ENCODE assay signal across 12 mouse cellular contexts in the genomic region with DNA sequence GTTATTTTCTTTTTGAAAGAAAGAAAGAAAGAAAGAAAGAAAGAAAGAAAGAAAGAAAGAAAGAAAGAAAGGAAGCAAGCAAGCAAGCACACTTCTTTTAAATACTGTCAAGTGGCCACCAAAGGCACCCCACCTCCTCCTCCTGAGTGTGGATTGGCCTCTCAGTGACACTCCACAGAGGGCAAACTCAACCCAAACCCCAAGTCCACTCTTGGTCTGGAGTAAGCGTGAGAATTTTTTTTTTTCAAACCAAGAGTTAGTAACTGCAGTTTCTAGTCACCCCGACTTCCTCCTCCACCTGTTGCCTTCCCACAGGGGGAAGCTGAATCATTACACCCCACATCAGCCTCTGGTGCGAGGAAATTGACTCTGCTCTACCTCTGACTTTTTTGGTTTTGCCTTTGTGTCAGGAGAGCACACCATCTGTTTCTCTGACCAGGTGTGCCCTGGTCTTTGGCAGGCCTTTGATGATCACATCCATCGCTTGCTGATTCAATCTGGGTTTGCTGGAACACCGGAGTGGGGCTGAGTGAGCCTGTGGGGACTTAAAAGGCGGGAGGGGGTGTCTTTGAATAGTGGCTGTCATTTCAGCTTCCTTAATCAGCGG.
DNase-seq lines count a peak whose midpoint lies in the region; ATAC-seq and TF ChIP-seq lines count a peak whose summit lies in the region.
"Had no signal": no experiment of that assay in that cellular context is flagged by ENCODE, and none has a peak within 500 bp of the region (broad histone marks: within the 10 kb centered on the region; RNA-seq: fewer than 3 reads in every experiment).

No protein-coding gene starts in this region.

- intact Hi-C loops in heart, postnatal 14 days (cut with DNase I), result no loop called here

- no peak overlapping the region for H3K4me3 ChIP-seq in heart, embryonic 13.5 days
- H3K4me3 ChIP-seq in spleen, adult 2 months (ENCODE audit: extremely low read depth, insufficient read depth, insufficient read length), result no peak overlapping the region
- no peak overlapping the region for H3K4me3 ChIP-seq in lung, embryonic 16.5 days (ENCODE audit: low read length)
- H3K4me3 ChIP-seq: embryonic facial prominence, embryonic 10.5 days had no signal

- H3K27me3 ChIP-seq in heart, embryonic 13.5 days (replicated peaks), result no peaks in the 10 kb centered on the region
- no peaks in the 10 kb centered on the region for H3K27me3 ChIP-seq in spleen, adult 2 months (ENCODE audit: control insufficient read depth, insufficient read depth, low read length)
- no peaks in the 10 kb centered on the region for H3K27me3 ChIP-seq in lung, embryonic 16.5 days (ENCODE audit: control insufficient read depth, insufficient read depth, low read depth, low read length)

- H3K4me2 ChIP-seq in heart, embryonic 13.5 days, result peak overlapping the region; percentile 47; the same call in 1 of the 2 replicates
- 0 out of 2 replicates have a peak overlapping the region, but pooled peaks have one; percentile 6 for H3K4me2 ChIP-seq in lung, embryonic 16.5 days (ENCODE audit: low read depth, low read length)

- peak overlapping the region; percentile 58; the same call in 1 of the 2 replicates for H3K27ac ChIP-seq in heart, embryonic 13.5 days (replicated peaks)
- H3K27ac ChIP-seq in spleen, adult 2 months (ENCODE audit: insufficient read depth, low read length), result peak overlapping the region; percentile 22; the same call in 1 of the 2 replicates
- peak overlapping the region; percentile 40 for H3K27ac ChIP-seq in lung, embryonic 16.5 days (ENCODE audit: low read length)
- H3K27ac ChIP-seq: embryonic facial prominence, embryonic 10.5 days had no signal

- H3K36me3 ChIP-seq in heart, embryonic 13.5 days, result peaks cover 8% of the 10 kb centered on the region; the same call in 1 of the 2 replicates
- no peaks in the 10 kb centered on the region for H3K36me3 ChIP-seq in spleen, adult 2 months (ENCODE audit: control insufficient read depth, insufficient read depth, low read length)
- H3K36me3 ChIP-seq in lung, embryonic 16.5 days (ENCODE audit: control insufficient read depth, insufficient read depth, low read length), result peaks cover 4% of the 10 kb centered on the region; the same call in 1 of the 2 replicates

- H3K9ac ChIP-seq in heart, embryonic 13.5 days, result no peak overlapping the region
- 0 out of 2 replicates have a peak overlapping the region, but pooled peaks have one; percentile 30 for H3K9ac ChIP-seq in lung, embryonic 16.5 days (ENCODE audit: low read length)

- WGBS in heart, embryonic 13.5 days, result 59% methylated on average over 7 of the region's 7 CpGs
- WGBS in spleen, adult 2 months, result 38% methylated on average over 7 of the region's 7 CpGs
- 52% methylated on average over 7 of the region's 7 CpGs for WGBS in lung, embryonic 16.5 days

- peaks cover 49% of the 10 kb centered on the region for H3K4me1 ChIP-seq in heart, embryonic 13.5 days
- no peaks in the 10 kb centered on the region; the same call in 1 of the 2 replicates for H3K4me1 ChIP-seq in spleen, adult 2 months (ENCODE audit: control insufficient read depth, insufficient read depth, insufficient read length)
- H3K4me1 ChIP-seq in lung, embryonic 16.5 days (replicated peaks; ENCODE audit: control insufficient read depth, insufficient read depth, low read length), result peaks cover 28% of the 10 kb centered on the region

- no peak for ATAC-seq in heart, embryonic 13.5 days (ENCODE audit: extremely low read depth, insufficient number of reproducible peaks, low FRiP score, low TSS enrichment)
- no peak; the same call in 1 of the 2 replicates for ATAC-seq in lung, embryonic 16.5 days (ENCODE audit: low read depth)

- TF ChIP-seq CTCF in spleen, adult 2 months (IDR thresholded peaks at IDR 0.05; ENCODE audit: extremely low read depth, insufficient read depth, insufficient read length, insufficient replicate concordance), result no peak

- TF ChIP-seq POLR2A in spleen, adult 2 months (IDR thresholded peaks at IDR 0.05; ENCODE audit: low read depth, low read length), result no peak

- H3K9me3 ChIP-seq in heart, embryonic 13.5 days, result no peaks in the 10 kb centered on the region
- no peaks in the 10 kb centered on the region for H3K9me3 ChIP-seq in lung, embryonic 16.5 days (ENCODE audit: control insufficient read depth, low read length)
- H3K9me3 ChIP-seq: embryonic facial prominence, embryonic 10.5 days had no signal

- no peak for DNase-seq in heart, postnatal 14 days
- no peak for DNase-seq in spleen, adult 2 months (ENCODE audit: low read depth in 1 of 2, low spot score in 2 of 2)
- DNase-seq in spleen, adult 12 weeks (ENCODE audit: low spot score), result no peak
- peak; percentile 9 to 24 for DNase-seq in thymus, postnatal 36 days
- no peak for DNase-seq in cerebellum, postnatal 14 days
- no peak for DNase-seq in right cerebral cortex, postnatal 4 days
- DNase-seq: adrenal gland, postnatal 36 days; gastrocnemius, postnatal 14 days; liver had no signal

Comparison
In these comparisons a context has a peak if more than half of its experiments do, and no peak if none do; other contexts are left out.
1. DNase-seq: peak in thymus, postnatal 36 days (2 of 2); none in heart, postnatal 14 days (0 of 2), spleen, adult 2 months (0 of 2), spleen, adult 12 weeks (single experiment), cerebellum, postnatal 14 days (0 of 2) and right cerebral cortex, postnatal 4 days (single experiment).
2. Peak in every context shown above with its lines, with median percentiles within 50 percentile points of each other: H3K27ac ChIP-seq.